Mouse (Mus musculus) MEL (cell line): ENCODE results near the gene Vmn1r188.

ENCODE experiments used
- CTCF ChIP-seq, 3 experiments: IDR thresholded peaks in 2 of 3; conservative IDR thresholded peaks in 1 of 3; 2 replicates each; pipeline ENCODE4 v1.5.1; 2011 to 2012; ENCODE audit warnings: low read length in 3 of 3, low read depth in 2 of 3, mild to moderate bottlenecking in 2 of 3, improper control_type of control experiment in 1 of 3, inconsistent platforms in 1 of 3, mixed read lengths in 1 of 3, moderate library complexity in 1 of 3; ENCODE audit not compliant: control insufficient read depth in 1 of 3, insufficient read depth in 1 of 3, poor library complexity in 1 of 3, severe bottlenecking in 1 of 3
- ELF1 ChIP-seq: IDR thresholded peaks from 2 replicates; pipeline ENCODE4 v1.6.1; 2014; ENCODE audit warnings: low read depth, mild to moderate bottlenecking, inconsistent platforms, low read length, improper control_type of control experiment, moderate library complexity
- POLR2A ChIP-seq, 2 experiments: IDR thresholded peaks; 2 replicates each; pipeline ENCODE4 v1.6.1; 2011 to 2012; ENCODE audit warnings: low read length in 2 of 2, mild to moderate bottlenecking in 2 of 2, control low read depth in 1 of 2, improper control_type of control experiment in 1 of 2, low read depth in 1 of 2, moderate library complexity in 1 of 2; ENCODE audit not compliant: control insufficient read depth in 1 of 2, insufficient read depth in 1 of 2, poor library complexity in 1 of 2

DNA sequence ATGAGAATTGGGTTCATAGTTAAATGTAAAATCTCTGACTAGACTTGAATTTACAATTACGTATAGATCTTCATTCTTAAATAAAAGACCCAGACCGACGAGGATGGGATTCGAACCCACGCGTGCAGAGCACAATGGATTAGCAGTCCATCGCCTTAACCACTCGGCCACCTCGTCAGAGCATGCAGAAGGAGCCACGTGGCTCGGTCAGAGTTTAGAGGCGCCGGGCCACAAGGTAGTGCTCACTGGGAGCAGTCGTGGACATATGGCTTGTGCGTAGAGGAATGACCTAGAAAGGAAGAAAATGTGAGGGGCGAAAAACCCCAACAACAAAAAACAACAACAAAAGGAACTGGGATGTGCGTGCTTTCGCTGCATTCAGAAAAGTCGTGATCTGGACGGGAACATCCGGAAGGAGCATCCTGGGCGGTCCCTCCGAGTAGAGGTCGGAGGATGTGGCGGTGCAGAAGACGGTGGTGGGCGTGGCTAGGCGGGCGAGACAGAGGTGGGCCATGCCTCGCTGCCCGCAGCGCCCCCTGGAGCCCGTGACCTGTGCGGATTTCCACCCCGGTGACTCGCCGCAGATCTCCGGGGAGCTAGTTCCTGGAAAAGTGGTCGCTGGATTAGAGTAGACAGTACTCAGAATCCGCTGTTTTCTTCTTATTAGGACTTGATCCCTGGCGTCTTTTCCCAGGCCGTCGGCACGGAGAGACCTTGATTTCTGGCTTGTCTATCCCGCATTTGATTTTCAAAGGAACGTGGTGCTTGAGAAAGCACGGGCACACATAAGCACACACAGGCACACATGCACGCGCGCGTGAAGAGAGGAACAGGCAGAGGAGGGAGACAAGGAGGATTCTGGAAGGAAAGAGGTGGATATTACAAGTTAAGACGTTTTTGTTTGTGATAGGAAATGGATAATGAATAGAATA lies 33.4 kb upstream of the Vmn1r188 start:
- peak in 1 of 2 experiments; percentile 53; a peak in 2 of 4 replicates for TF ChIP-seq POLR2A (IDR thresholded peaks at IDR 0.05; ENCODE audit: control insufficient read depth in 1 of 2, insufficient read depth in 1 of 2, low read depth in 1 of 2, low read length in 2 of 2, poor library complexity in 1 of 2)
- TF ChIP-seq CTCF (IDR thresholded peaks at IDR 0.05 in 2 of 3, conservative IDR thresholded peaks at IDR 0.05 in 1 of 3; ENCODE audit: control insufficient read depth in 1 of 3, insufficient read depth in 1 of 3, low read depth in 2 of 3, low read length in 3 of 3, poor library complexity in 1 of 3, severe bottlenecking in 1 of 3) = peak in 1 of 3 experiments; percentile 84; a peak in 3 of 6 replicates
- no peak for TF ChIP-seq ELF1
